Mouse (Mus musculus): ENCODE measurements around the gene Cnnm2.

The Cnnm2 gene

DNA sequence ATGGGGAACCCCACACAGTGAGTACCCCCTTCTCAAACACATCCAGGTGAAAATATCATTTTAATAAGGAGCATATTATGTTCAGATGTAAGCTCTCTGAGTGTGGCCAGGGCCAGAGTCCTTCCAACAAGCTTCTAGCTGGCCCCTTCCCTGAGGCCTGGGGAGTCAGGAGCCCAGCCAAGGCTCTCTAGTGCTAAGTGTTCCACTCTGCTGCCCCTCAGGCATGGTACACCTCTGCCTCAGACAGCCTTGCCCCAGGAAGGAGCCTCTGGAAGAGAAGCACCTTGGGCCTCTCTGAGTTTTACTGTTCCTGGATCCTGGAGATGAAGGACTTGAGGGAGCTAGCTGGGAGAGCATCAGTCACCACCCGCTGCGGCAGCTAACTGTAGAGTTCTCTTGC lies 118.5 kb downstream of the Cnnm2 start:
- in situ Hi-C loops (cut with MboI, MseI) = loop anchor here (5.0 kb wide), 1 partner anchor 112 kb away; no protein-coding TSS in a partner anchor

- in situ Hi-C loops (cut with MboI, MseI) = no loop called here
Observed at GRCm38 (mm10) chr19:46885365-46885764, 124.0 kb downstream of the Cnnm2 start.

DNA sequence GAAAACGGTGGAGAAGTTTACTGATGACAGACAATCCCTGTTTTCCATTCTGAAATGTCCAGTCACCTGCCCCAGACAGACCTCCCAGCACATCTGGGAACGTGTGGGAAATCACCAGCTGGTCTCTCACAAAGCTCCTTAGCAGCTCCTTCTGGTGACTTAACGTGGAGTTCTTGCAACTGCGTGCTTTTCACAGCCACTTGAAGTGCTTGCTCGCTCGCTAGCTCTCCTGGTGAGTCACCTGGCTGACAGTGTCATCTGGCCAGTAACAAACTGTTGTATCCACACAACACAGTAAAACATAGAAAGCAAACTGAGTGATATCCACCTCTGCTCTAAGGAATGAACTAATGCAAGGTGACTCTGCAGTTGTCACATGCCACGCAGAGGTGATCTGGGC lies 125.4 kb downstream of the Cnnm2 start:
- in situ Hi-C loops (cut with MboI, MseI) = no loop called here

GRCm38 (mm10) chr19:46887811-46888527 lies 126.6 kb downstream of the Cnnm2 start:
- in situ Hi-C loops (cut with MboI, MseI) = no loop called here

- in situ Hi-C loops (cut with MboI, MseI) = no loop called here
Observed at GRCm38 (mm10) chr19:46889666-46890065, 128.3 kb downstream of the Cnnm2 start.

DNA sequence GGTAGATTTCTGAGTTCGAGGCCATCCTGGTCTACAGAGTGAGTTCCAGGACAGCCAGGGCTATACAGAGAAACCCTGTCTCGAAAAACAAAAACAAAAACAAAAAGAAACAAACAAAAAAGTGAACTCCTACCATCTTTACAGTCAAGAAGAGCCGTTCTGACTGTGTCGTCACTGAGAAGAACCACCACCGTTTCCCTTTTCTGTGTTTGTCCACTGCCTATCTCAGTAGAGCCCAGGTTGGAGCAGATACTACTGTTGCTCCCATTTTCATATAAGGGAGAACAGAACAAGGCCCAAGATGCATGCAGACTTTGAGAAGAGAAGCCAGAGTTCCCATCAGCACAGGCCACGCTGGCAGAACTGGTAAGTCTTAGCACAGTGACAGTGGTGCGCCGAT lies 129.3 kb downstream of the Cnnm2 start:
- in situ Hi-C loops (cut with MboI, MseI) = no loop called here

- in situ Hi-C loops (cut with MboI, MseI) = no loop called here
Observed at GRCm38 (mm10) chr19:46892856-46893255, 131.5 kb downstream of the Cnnm2 start.

DNA sequence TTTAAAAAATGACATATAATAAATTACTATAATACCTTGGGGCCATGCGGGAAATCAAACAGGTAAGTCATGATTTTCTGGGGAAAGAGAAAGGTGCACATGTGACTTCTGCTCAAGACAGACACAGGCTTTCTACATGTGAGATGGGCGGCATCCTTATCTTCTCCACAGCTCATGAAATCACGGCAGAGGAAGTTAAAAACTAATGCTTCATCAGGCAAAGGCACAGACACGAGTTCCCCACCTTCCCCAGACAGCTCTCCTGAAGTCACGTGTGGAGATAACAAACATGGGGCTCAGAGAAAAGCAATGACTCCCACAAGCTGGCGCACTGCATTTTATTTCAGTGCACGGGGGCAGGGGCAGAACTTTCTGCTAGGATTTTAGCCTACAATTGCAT lies 132.1 kb downstream of the Cnnm2 start:
- in situ Hi-C loops (cut with MboI, MseI) = no loop called here

GRCm38 (mm10) chr19:46897135-46897534 lies 135.7 kb downstream of the Cnnm2 start:
- in situ Hi-C loops (cut with MboI, MseI) = no loop called here

- in situ Hi-C loops (cut with MboI, MseI) = no loop called here
Observed at GRCm38 (mm10) chr19:46898222-46898621, 136.8 kb downstream of the Cnnm2 start.

DNA sequence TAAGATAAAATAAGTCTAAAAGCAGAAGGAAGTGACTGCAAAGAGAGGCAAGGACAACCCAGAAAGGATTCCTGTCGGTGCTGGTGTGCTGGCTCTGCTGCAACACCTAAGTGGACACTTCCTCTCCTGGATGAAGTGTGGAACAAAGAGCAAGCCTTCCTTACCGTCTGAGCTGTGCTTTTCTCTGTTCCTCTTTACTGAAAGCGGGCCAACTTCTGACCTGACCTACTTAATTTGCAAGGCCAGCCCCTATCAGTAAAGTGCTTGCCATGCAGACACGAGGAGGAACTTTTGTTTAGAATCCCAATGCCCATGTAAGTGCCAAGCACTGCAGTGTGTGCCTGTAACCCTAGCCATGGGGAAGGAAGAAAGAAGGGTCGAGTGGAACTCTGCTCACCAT lies 137.9 kb downstream of the Cnnm2 start:
- in situ Hi-C loops (cut with MboI, MseI) = no loop called here

GRCm38 (mm10) chr19:46899871-46900270 lies 138.5 kb downstream of the Cnnm2 start:
- in situ Hi-C loops (cut with MboI, MseI) = no loop called here

DNA sequence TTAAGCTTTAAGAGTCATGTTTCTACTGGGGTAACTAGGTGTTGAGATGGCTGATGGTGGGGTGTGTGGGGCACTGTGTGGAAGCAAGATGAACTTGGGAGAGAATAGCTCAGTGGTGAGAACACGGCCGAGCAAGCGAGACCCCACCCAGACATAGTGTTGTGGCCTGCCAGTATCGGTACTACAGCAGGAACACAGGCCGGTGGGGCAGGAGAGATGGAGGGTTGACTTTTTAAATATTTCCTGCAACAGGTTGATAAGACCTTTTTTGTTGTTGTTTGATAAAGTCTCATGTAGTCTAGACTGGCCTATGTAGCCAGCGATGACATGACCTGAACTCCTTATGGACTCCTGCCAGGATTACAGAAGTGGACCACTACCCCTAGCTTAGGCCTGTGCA lies 139.4 kb downstream of the Cnnm2 start:
- in situ Hi-C loops (cut with MboI, MseI) = no loop called here

GRCm38 (mm10) chr19:46901323-46901722 lies 139.9 kb downstream of the Cnnm2 start:
- in situ Hi-C loops (cut with MboI, MseI) = no loop called here

DNA sequence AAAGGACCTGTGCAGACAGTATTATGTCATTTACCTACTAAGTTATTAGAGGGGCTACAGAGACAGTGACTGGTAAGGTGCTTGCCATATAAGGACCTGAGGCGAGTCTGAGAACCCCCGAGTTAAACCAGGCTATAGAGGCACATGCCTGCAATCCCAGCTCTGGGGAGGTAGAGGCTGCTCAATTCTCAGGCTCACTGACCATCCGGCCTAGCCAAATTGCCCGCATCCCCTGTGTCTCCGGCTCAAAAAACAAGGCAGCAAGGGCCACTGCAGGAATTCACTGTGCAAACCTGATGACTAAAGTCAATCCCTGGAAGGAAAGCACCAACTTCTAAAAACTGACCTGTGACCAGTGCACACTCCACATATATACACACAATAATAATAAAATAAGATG lies 142.0 kb downstream of the Cnnm2 start:
- in situ Hi-C loops (cut with MboI, MseI) = no loop called here

- in situ Hi-C loops (cut with MboI, MseI) = no loop called here
Observed at GRCm38 (mm10) chr19:46904907-46905306, 143.5 kb downstream of the Cnnm2 start.

GRCm38 (mm10) chr19:46905383-46905782 lies 144.0 kb downstream of the Cnnm2 start:
- in situ Hi-C loops (cut with MboI, MseI) = no loop called here

- in situ Hi-C loops (cut with MboI, MseI) = no loop called here
Observed at GRCm38 (mm10) chr19:46905971-46906370, 144.6 kb downstream of the Cnnm2 start.

GRCm38 (mm10) chr19:46908207-46908606 lies 146.8 kb downstream of the Cnnm2 start:
- in situ Hi-C loops (cut with MboI, MseI) = no loop called here

DNA sequence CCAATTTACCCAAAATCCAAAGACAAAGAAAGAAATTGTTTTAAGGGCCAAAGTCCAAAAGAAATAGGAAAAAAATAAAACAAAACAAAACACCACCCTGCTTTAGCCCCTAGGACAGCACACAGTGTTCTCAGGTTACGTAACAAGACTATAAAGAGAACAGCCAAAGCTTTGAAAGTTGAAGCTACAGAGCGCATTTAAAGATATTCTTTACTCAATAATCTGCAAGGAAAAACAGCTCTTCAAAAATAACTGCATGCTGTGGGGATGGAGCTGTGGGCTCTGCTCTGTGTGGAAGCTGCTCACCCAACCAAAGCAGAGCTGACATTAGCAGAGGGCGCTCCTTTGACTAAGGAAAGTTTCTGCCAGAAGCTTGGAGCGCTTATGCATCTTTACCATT lies 147.6 kb downstream of the Cnnm2 start:
- in situ Hi-C loops (cut with MboI, MseI) = no loop called here

DNA sequence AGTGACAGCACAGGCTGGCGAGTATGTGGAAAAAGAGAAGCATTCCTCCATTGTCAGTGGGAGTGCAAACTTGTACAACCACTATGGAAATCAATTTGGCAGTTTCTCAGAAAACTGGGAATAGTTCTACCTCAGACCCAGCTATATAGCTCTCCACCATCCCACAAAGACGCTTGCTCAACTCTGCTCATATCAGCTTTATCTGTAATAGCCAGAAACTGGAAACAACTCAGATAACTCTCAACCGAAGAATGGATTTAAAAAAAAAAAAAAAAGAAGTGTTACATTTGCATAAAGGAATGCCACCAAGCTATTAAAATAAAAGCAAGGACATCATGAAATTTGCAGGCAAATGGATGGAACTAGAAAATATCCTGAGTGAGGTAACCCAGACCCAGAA lies 150.1 kb downstream of the Cnnm2 start:
- in situ Hi-C loops (cut with MboI, MseI) = loop anchor here (10.0 kb wide), 1 partner anchor 1397 kb away; no protein-coding TSS in a partner anchor

GRCm38 (mm10) chr19:46913626-46914025 lies 152.2 kb downstream of the Cnnm2 start:
- in situ Hi-C loops (cut with MboI, MseI) = loop anchor here (10.0 kb wide), 1 partner anchor 1399 kb away; no protein-coding TSS in a partner anchor

- in situ Hi-C loops (cut with MboI, MseI) = loop anchor here (5.0 to 10.0 kb wide), 2 partner anchors 57 to 1401 kb away; no protein-coding TSS in a partner anchor
Observed at GRCm38 (mm10) chr19:46915406-46916080, 154.1 kb downstream of the Cnnm2 start.
